Mouse (Mus musculus) neural tube, embryonic 12.5 days (tissue): ENCODE measurements around the gene Pycr1. TPM values are rescaled to one million over a fixed set of nuclear protein-coding genes. Genes with fewer than 3 reads are reported as not detected.
A peak's percentile ranks its signal among the peaks of the same experiment; 100 is the strongest.

Experiments
- ATAC-seq: fragments of 200-750 bp; cut with Nextera tagmentation; 2 replicates; pipeline ENCODE4 v1.8.0; 2017; ENCODE audit warnings: low read depth, mild to moderate bottlenecking, moderate TSS enrichment, moderate library complexity; ENCODE audit not compliant: low FRiP score
- H3K27ac ChIP-seq: fragments of 300-500 bp; sonication (generic); 2 replicates; pipeline ENCODE4 v1.5.1; 2016
- H3K27me3 ChIP-seq: fragments of 300-500 bp; sonication (generic); replicated peaks from 2 replicates; pipeline ENCODE4 v1.6.1; 2016; ENCODE audit warnings: mild to moderate bottlenecking
- H3K36me3 ChIP-seq: fragments of 300-500 bp; sonication (generic); 2 replicates; pipeline ENCODE4 v1.6.1; 2016; ENCODE audit warnings: mild to moderate bottlenecking
- H3K4me1 ChIP-seq: fragments of 300-500 bp; sonication (generic); 2 replicates; pipeline ENCODE4 v1.6.1; 2016
- H3K4me2 ChIP-seq: fragments of 300-500 bp; sonication (generic); replicated peaks from 2 replicates; pipeline ENCODE4 v1.6.1; 2016; ENCODE audit warnings: mild to moderate bottlenecking
- H3K4me3 ChIP-seq: fragments of 300-500 bp; sonication (generic); 2 replicates; pipeline ENCODE4 v1.5.1; 2016
- H3K9ac ChIP-seq: fragments of 300-500 bp; sonication (generic); 2 replicates; pipeline ENCODE4 v1.6.1; 2016; ENCODE audit warnings: mild to moderate bottlenecking
- H3K9me3 ChIP-seq: fragments of 300-500 bp; sonication (generic); 2 replicates; pipeline ENCODE4 v1.6.1; 2016; ENCODE audit warnings: mild to moderate bottlenecking
- WGBS: fragments of 180-500 bp; shearing (Covaris S2); methylation state at CpG from one replicate; pipeline ENCODE4 v1.1.7; 2016; 5-methylcytosine and 5-hydroxymethylcytosine counted together
- polyA plus RNA-seq: library from polyadenylated mRNA; unstranded; fragments of >200 nt; fragmentation: Nextera tagmentation; extraction: Ambion mirVana; gene quantifications from 2 replicates; pipeline ENCODE4 v1.2.1, GENCODE M21; 2016

The Pycr1 gene
- polyA plus RNA-seq, 1 experiment from 2014 or later, result 27.8 TPM

DNA sequence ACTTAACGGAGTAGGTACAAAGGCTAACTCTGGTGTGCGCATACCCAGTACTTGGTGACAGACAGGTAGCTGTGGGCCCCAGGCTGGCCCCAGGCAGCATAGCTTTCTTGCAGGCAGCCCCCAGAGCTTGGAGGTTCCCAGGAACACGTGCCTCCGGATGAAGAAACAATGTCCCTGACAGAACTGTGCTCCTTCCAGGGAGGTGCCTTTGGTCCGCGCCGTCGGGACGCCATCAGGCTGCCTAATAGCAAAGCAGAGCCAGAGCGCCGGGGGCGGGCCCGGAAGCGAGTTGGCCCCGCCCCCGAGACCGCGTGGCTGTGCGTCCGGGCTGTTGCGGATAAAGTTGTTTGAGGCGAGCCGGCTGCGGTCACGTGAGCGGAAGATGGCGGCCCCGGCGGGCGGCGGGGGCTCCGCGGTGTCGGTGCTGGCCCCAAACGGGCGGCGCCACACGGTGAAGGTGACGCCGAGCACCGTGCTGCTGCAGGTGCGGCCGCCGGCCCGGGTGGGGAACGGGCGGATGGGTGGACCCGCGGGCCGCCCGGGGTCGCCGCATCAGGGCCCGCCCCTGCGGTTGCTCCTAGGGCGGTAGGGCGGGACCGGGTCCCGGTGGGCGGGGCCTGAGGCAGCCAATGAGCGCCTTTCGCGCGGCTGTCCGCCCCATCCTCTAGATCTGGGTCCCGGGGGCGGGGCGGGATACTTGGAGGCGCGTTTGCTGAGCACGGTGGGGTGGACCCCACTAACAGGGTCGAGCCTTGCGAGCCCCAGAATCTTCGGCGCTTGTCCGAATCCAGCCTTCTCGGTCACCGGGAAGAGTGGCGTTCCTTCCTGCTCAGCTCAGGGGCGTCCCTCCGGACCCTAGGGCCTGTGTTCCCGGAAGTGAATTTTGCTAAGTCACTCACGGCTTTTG, 29.4 kb upstream of the Pycr1 start, which contains the start of gene Aspscr1:
Gene Aspscr1 (plus strand): TSS at position 287 of the 907 bp plus-strand sequence.
- peak; percentile 96 for ATAC-seq
- WGBS, result 2% methylated on average over 83 of the region's 83 CpGs
- peak within 1 kb of the TSS; percentile 87 for H3K4me2 ChIP-seq

GRCm38 (mm10) chr11:120666617-120667016, 23.0 kb upstream of the Pycr1 start:
- Histone ChIP-seq H3K4me1 (0 out of 2 replicates have a peak, but pooled peaks cover 2% of the 10 kb centered on the region), H3K9ac (no peak overlapping the region)

More for the DNA sequence above, 29.4 kb upstream of the Pycr1 start, which contains the start of gene Aspscr1:
- Histone ChIP-seq H3K4me1 (peaks cover 7% of the 10 kb centered on the region), H3K36me3 (peaks cover 20% of the 10 kb centered on the region), H3K27me3 (no peaks in the 10 kb centered on the region), H3K9ac (peak within 1 kb of the TSS; percentile 84), H3K4me3 (peak within 1 kb of the TSS; percentile 74), H3K27ac (peak within 1 kb of the TSS; percentile 83), H3K9me3 (no peaks in the 10 kb centered on the region)

GRCm38 (mm10) chr11:120665406-120665805, 21.8 kb upstream of the Pycr1 start:
- ATAC-seq, result no peak
- Histone ChIP-seq H3K4me1 (peaks cover 13% of the 10 kb centered on the region), H3K9me3 (no peaks in the 10 kb centered on the region), H3K9ac (no peak overlapping the region), H3K4me3 (no peak overlapping the region), H3K4me2 (no peak overlapping the region), H3K27me3 (peaks cover 35% of the 10 kb centered on the region), H3K27ac (no peak overlapping the region), H3K36me3 (no peaks in the 10 kb centered on the region)
- WGBS, result 73% methylated on average over 3 of the region's 3 CpGs

More at GRCm38 (mm10) chr11:120666617-120667016, 23.0 kb upstream of the Pycr1 start:
- no peak for ATAC-seq
- Histone ChIP-seq H3K9me3 (no peaks in the 10 kb centered on the region), H3K27me3 (peaks cover 23% of the 10 kb centered on the region), H3K4me2 (no peak overlapping the region), H3K36me3 (no peaks in the 10 kb centered on the region), H3K27ac (no peak overlapping the region), H3K4me3 (no peak overlapping the region)
- 4% methylated on average over 3 of the region's 3 CpGs for WGBS

DNA sequence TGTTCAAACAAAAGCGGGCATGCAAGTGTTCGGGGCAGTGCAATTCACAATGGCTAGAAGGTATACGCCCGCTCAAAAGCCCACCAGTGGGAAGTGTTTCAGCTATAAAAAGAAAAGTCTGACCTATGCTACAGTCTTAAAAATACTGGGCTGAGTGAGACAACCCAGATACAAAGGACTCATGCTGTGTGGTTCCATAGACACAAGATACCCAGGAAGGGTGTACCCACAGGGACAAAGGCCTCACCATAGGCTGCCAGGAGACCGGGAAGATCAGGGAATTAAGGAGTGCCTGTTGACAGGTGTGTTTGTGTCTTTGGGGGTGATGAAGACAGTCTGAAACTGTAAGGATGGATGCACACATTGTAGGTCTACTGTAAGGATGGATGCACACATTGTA, 20.1 kb upstream of the Pycr1 start:
- no peak for ATAC-seq

GRCm38 (mm10) chr11:120662759-120663158, 19.2 kb upstream of the Pycr1 start:
- ATAC-seq, result no peak
- peaks cover 26% of the 10 kb centered on the region for H3K4me1 ChIP-seq
- 73% methylated on average over 6 of the region's 6 CpGs for WGBS
- no peaks in the 10 kb centered on the region for H3K36me3 ChIP-seq
- H3K27me3 ChIP-seq, result peaks cover 60% of the 10 kb centered on the region
- H3K27ac ChIP-seq, result no peak overlapping the region
- H3K9me3 ChIP-seq, result no peaks in the 10 kb centered on the region
- no peak overlapping the region for H3K4me3 ChIP-seq
- no peak overlapping the region for H3K9ac ChIP-seq
- no peak overlapping the region for H3K4me2 ChIP-seq

More for the DNA sequence above, 20.1 kb upstream of the Pycr1 start:
- Histone ChIP-seq H3K36me3 (no peaks in the 10 kb centered on the region), H3K4me1 (peaks cover 26% of the 10 kb centered on the region), H3K9me3 (no peaks in the 10 kb centered on the region), H3K4me2 (no peak overlapping the region), H3K4me3 (no peak overlapping the region), H3K27me3 (peaks cover 52% of the 10 kb centered on the region), H3K9ac (no peak overlapping the region), H3K27ac (no peak overlapping the region)
- WGBS, result 68% methylated on average over 5 of the region's 5 CpGs

DNA sequence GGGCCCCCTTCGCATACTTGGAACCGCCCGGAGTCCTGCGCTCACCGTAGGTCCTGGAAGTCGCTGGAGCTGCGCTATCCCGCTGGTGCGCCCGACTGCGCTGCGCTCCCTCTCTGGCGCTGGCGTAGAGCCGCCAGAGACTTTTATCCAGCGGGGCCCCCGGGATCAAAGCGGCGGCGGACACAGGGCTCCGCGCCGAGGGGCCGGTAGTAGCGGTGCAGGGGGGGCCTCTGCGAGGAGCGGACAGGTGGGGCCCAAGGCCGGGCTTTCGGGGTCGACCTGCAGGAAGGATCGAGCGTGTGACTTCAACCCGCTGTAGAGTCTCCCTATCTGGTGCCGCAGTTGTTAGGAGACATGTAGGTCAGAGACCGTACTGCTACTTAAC, 17.5 kb upstream of the Pycr1 start, which contains the start of gene Notum:
Gene Notum (minus strand): TSS at position 100 of the 385 bp plus-strand sequence.
- H3K9me3 ChIP-seq, result no peaks in the 10 kb centered on the region
- H3K4me2 ChIP-seq, result peak within 1 kb of the TSS; percentile 68
- H3K27me3 ChIP-seq, result peaks cover 64% of the 10 kb centered on the region
- WGBS, result 1% methylated on average over 35 of the region's 35 CpGs
- peak within 1 kb of the TSS; percentile 37 for H3K4me3 ChIP-seq
- ATAC-seq, result no peak
- no peaks in the 10 kb centered on the region for H3K36me3 ChIP-seq
- H3K27ac ChIP-seq, result no peak within 1 kb of the TSS
- H3K9ac ChIP-seq, result peak within 1 kb of the TSS; percentile 47
- H3K4me1 ChIP-seq, result peaks cover 26% of the 10 kb centered on the region

DNA sequence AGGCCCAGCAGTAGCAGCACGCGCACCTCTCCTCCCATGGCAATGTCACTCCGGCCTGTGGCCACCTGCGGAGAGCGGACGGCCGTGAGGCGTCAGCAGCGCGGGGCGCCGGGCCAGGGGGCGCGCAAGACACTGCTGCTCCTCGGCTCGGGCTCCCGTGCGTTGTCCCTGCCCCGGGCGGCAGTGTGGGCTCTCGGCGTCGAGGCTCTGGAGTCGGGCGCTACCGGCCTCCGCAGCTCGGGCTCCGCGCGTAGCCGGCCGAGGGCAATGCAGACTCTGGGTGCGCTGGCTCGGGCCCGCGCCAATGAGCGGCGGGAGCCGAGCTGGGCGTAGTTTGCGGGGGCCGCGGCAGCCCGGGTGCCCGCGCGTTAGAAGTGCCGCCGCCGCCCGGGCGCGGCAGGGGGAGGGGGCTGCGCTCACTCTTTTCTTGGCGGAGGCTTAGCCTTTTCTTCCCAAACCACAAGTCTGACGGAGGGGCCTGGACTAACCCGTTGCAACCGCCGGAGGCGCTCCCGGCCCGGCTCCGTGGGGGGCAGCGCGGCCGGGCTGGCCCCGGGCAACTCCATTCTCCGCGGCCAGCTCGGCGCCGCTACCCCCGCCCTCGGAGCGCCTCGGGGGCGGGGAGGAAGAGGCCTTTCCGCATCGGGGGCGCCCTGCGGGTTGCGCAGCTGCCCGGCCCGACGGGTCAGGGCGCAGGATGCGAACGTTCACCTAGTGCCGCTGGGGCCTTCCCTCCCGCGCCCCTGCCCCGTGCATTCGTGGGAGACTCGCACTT, 16.9 kb upstream of the Pycr1 start:
- H3K9me3 ChIP-seq, result no peaks in the 10 kb centered on the region
- ATAC-seq, result peak; percentile 69

DNA sequence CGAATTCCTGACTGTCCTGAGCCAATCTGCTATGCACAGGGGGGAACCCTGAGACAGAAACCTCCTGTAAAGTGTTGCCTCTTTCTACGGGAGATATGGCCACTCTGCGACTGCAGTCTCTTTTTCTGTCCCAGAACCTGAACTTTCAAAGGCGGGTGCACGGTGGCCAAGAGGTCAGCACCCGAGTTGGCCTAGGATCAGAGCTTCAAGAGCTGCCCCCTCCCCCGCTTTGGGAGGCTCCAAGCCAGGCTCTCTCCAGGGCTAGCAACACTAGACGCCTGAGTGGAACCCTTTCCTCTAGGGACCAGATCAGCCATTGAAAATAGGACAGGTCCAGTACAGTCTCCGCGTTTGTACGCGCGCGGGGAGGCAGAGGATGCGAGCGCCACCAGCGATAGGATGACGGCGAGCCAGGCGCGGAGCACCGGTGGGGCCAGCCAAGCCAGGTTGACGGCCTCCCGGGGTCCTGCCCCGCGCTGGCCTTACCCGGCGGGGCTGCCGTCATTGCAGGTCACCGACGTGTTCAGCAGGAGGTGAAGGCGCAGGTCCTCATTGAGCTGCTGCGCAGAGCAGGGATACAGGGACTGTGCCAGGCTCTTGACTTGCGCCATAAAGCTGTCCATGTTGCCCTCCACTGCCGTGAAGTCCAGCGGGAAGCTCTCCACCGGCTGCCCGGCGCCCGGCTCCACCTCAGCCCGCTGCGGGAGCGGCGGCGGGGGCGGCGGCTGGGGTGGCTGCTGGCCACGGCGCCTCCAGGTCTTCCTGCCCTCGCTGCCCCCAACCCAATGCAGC, 16.1 kb upstream of the Pycr1 start:
- no peaks in the 10 kb centered on the region for H3K9me3 ChIP-seq
- H3K9ac ChIP-seq, result 0 out of 2 replicates have a peak overlapping the region, but pooled peaks have one; percentile 38
- no peak for ATAC-seq
- no peaks in the 10 kb centered on the region for H3K36me3 ChIP-seq
- H3K4me1 ChIP-seq, result peaks cover 23% of the 10 kb centered on the region
- peak overlapping the region; percentile 68 for H3K4me2 ChIP-seq
- H3K4me3 ChIP-seq, result peak overlapping the region; percentile 37
- peaks cover 59% of the 10 kb centered on the region for H3K27me3 ChIP-seq
- under 1% methylated on average over 50 of the region's 50 CpGs for WGBS
- no peak overlapping the region for H3K27ac ChIP-seq

More for the DNA sequence above, 16.9 kb upstream of the Pycr1 start:
- H3K4me2 ChIP-seq, result peak overlapping the region; percentile 68
- H3K4me1 ChIP-seq, result peaks cover 26% of the 10 kb centered on the region
- under 1% methylated on average over 93 of the region's 95 CpGs for WGBS
- no peak overlapping the region for H3K27ac ChIP-seq
- H3K4me3 ChIP-seq, result peak overlapping the region; percentile 37
- H3K9ac ChIP-seq, result peak overlapping the region; percentile 47; the same call in 1 of the 2 replicates
- peaks cover 63% of the 10 kb centered on the region for H3K27me3 ChIP-seq
- no peaks in the 10 kb centered on the region for H3K36me3 ChIP-seq

DNA sequence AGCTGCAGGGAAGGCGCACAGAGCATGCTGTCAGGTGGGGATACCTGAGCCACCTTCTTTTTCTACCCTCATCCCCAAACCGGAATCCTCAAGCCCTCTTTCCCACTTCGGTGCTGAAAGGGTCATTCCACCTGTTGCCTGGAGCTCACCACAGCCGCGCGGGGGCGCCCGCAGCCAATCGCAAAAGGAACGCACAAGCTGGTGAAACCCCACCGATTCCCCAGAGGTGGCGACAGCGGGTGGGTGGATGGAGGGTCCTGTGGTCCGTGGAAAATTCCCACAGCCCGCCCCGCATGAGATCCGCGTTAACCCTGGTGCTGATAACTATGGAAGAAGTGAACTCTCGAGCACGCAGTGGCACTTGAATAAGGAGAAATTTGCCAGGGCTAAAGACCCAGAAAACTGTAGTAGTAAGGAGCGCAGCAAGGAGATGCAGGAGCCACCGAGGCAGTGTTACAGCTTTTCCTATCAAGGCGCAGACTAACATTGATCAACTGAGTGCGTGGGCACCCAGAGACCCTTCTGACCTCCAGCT, 15.4 kb upstream of the Pycr1 start:
- Histone ChIP-seq H3K27me3 (peaks cover 58% of the 10 kb centered on the region), H3K36me3 (no peaks in the 10 kb centered on the region), H3K4me2 (peak overlapping the region; percentile 68), H3K9me3 (no peaks in the 10 kb centered on the region), H3K9ac (no peak overlapping the region), H3K27ac (no peak overlapping the region), H3K4me3 (no peak overlapping the region), H3K4me1 (peaks cover 23% of the 10 kb centered on the region)
- no peak for ATAC-seq
- 3% methylated on average over 24 of the region's 24 CpGs for WGBS

DNA sequence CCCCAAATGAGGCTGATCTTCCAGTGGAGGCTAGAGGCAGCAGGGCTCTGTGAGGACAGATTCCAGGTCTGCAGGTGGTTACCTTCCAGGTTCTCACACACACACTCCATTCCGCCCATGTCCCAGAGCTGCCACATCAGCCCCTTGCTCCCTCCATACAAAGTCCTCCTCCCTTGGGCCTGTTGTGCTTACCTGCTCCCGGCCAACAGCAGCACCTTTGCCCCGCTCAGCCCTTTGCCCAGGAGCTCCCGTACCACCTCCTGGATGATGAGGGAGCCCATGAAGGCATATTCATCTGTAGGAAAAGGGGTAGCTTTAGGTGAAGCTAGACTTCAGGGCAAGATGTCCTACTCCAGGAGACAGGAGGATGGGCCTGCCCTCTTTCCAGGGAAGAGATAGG, 13.7 kb upstream of the Pycr1 start:
- H3K27me3 ChIP-seq, result peaks cover 49% of the 10 kb centered on the region
- WGBS, result 88% methylated on average over 4 of the region's 4 CpGs

DNA sequence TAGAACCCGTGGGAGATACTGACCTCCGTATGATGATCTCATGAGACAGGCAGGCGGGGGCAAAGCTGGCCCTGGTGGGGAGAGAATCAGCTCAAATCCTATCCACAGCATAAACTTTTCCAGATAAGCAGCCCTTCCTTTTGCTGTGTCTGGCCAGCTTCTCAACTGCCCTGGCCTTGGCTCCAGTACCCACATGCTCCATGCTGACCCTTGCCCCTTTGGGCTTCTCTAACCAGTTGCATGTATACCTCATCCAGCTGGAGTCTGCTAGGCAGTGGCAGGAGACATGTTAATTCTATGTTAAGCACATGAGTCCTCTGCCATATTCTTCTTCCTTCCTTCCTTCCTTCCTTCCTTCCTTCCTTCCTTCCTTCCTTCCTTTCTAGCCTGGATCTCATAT, 11.2 kb upstream of the Pycr1 start:
- no peak for ATAC-seq
- no peaks in the 10 kb centered on the region for H3K9me3 ChIP-seq
- no peak overlapping the region for H3K9ac ChIP-seq
- peaks cover 6% of the 10 kb centered on the region for H3K4me1 ChIP-seq
- H3K27ac ChIP-seq, result no peak overlapping the region
- H3K36me3 ChIP-seq, result no peaks in the 10 kb centered on the region
- no peak overlapping the region for H3K4me3 ChIP-seq
- no peak overlapping the region for H3K4me2 ChIP-seq
- peaks cover 23% of the 10 kb centered on the region for H3K27me3 ChIP-seq
- WGBS, result 89% methylated on average over 3 of the region's 3 CpGs

More for the DNA sequence above, 13.7 kb upstream of the Pycr1 start:
- ATAC-seq, result no peak
- Histone ChIP-seq H3K4me1 (peaks cover 23% of the 10 kb centered on the region), H3K36me3 (no peaks in the 10 kb centered on the region), H3K27ac (no peak overlapping the region), H3K4me2 (no peak overlapping the region), H3K4me3 (no peak overlapping the region), H3K9ac (no peak overlapping the region), H3K9me3 (no peaks in the 10 kb centered on the region)
